Mouse (Mus musculus) cerebellum, adult 2 months (tissue): ENCODE data around the gene Psap.

Source experiments
- CTCF ChIP-seq: fragments of 200-500 bp; IDR thresholded peaks from 2 replicates; pipeline ENCODE4 v1.5.1; 2011; ENCODE audit warnings: low read depth, mild to moderate bottlenecking, control low read depth, low read length, moderate library complexity, borderline replicate concordance; ENCODE audit not compliant: insufficient read depth
- POLR2A ChIP-seq: fragments of 200-500 bp; IDR thresholded peaks from 2 replicates; pipeline ENCODE4 v1.6.1; 2011; ENCODE audit warnings: low read length, control low read depth, borderline replicate concordance; ENCODE audit not compliant: insufficient read depth

DNA sequence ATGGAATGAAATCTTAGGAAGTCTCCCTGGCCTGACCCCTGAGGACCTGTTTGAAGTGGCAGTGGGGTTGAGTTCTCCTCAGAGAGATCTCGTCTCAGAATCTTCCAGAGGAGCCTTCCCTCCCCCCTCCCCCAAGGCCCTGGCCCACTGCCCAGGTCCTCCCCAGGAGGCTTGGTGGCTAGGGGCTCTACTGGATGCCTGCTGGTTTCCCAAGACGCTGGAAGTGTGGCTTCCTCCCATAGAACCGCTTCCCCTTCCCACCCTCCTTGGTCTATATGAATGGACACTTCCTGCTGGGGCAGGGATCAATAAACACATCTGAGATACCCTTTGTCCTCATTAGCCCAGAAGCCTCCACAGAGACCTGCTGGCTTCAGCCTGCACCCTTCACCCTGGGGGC, 73.8 kb downstream of the Psap start:
- no peak for TF ChIP-seq CTCF
- TF ChIP-seq POLR2A: no peak
